Mouse (Mus musculus) limb, embryonic 10.5 days (tissue): ENCODE results near the gene Grik2. TPM values are rescaled to one million over a fixed set of nuclear protein-coding genes. Genes with fewer than 3 reads are reported as not detected.
"Not testable (repeated sequence)": the region's sequence is repeated elsewhere in the genome, so short reads cannot be mapped to it uniquely, and the experiment has no call there.

Experiments used
- DNase-seq: peaks from one replicate; pipeline ENCODE4 v3.0.0-alpha.2; 2017; ENCODE audit warnings: low spot score
- H3K27ac ChIP-seq: fragments of 300-500 bp; sonication (generic); 2 replicates; pipeline ENCODE4 v1.5.1; 2016; ENCODE audit warnings: mild to moderate bottlenecking
- H3K27me3 ChIP-seq: fragments of 300-500 bp; sonication (generic); 2 replicates; pipeline ENCODE4 v1.6.1; 2016; ENCODE audit warnings: low read depth, mild to moderate bottlenecking; ENCODE audit not compliant: poor library complexity, severe bottlenecking
- H3K36me3 ChIP-seq: fragments of 300-500 bp; sonication (generic); 2 replicates; pipeline ENCODE4 v1.6.1; 2016; ENCODE audit warnings: mild to moderate bottlenecking, moderate library complexity
- H3K4me1 ChIP-seq: fragments of 300-500 bp; sonication (generic); 2 replicates; pipeline ENCODE4 v1.6.1; 2016
- H3K4me3 ChIP-seq: fragments of 300-500 bp; sonication (generic); 2 replicates; pipeline ENCODE4 v1.5.1; 2016; ENCODE audit warnings: mild to moderate bottlenecking, moderate library complexity
- H3K9me3 ChIP-seq: fragments of 300-500 bp; sonication (generic); replicated peaks from 2 replicates; pipeline ENCODE4 v1.6.1; 2016; ENCODE audit warnings: mild to moderate bottlenecking
- WGBS: fragments of 180-500 bp; shearing (Covaris S2); methylation state at CpG from one replicate; pipeline ENCODE4 v1.1.7; 2016; 5-methylcytosine and 5-hydroxymethylcytosine counted together
- polyA plus RNA-seq: library from polyadenylated mRNA; unstranded; fragments of >200 nt; fragmentation: Nextera tagmentation; extraction: Ambion mirVana; gene quantifications from 2 replicates; pipeline ENCODE4 v1.2.1, GENCODE M21; 2016

The Grik2 gene
- polyA plus RNA-seq, 1 experiment from 2014 or later = 0.95 TPM

DNA sequence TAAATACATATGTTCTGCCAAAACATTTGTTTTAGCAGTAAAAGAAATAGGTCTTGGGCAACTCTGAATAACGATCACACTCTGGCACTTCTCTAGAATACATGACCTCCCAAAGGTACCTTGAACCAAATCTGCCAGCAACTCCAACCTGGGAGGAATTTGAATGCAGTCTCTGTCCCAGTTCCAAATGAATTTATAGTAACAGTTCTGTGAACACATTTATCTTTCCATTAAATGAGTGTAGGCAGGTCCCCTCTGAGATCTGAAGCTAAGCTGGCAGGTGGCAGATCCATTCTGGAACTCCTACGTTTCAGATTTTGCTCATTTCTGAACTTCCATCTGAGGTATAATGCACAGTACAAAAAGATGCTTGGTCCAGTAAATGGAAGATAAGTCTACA lies 352.3 kb downstream of the Grik2 start:
- no peak for DNase-seq
- H3K27ac ChIP-seq = no peak overlapping the region
- no peaks in the 10 kb centered on the region for H3K36me3 ChIP-seq
- no peak overlapping the region for H3K4me3 ChIP-seq
- no peaks in the 10 kb centered on the region for H3K4me1 ChIP-seq
- 94% methylated on average over 2 of the region's 2 CpGs for whole genome bisulfite sequencing
- no peaks in the 10 kb centered on the region for H3K9me3 ChIP-seq
- no peaks in the 10 kb centered on the region for H3K27me3 ChIP-seq

DNA sequence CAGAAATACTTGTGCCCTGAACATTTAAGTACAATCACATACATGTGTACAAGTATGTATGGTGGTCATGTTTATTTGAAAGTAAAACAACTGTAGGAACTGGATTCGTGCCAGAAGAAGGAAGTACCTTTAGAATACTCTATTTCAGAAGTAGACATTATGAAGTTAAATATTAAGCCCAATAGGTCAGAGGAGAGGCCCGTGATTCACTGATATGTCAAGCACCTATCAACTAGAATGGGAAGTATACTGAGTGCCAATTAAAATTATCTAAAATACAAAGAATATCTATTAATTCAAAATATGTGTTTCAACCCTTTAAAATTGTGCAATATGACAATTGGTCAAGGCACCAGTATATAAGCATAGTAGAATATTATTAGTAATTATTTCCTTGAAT lies 355.7 kb downstream of the Grik2 start:
- Histone ChIP-seq H3K27me3 (no peaks in the 10 kb centered on the region), H3K36me3 (no peaks in the 10 kb centered on the region), H3K4me1 (no peaks in the 10 kb centered on the region), H3K27ac (no peak overlapping the region), H3K9me3 (no peaks in the 10 kb centered on the region), H3K4me3 (no peak overlapping the region)
- 89% methylated on average over 2 of the region's 2 CpGs for WGBS
- DNase-seq = no peak

DNA sequence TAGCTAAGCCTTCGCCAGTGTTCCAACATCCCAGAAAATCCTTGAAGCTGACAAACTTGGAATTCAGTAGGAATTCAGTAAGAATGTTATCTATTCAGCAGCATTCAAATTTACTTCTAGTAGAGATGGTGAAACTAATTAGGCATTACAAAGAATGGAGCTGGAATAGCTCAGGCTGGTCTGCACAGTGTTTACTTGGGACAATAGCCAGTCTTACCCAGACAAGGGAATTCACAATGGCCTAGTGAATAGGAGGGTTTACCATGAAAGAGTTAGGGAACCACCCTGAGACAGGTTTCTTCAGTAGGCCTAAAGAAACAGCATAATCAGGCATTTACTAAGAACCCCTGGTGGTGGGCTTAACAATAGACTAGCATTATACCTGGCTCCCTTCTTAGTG lies 371.4 kb downstream of the Grik2 start:
- H3K4me1 ChIP-seq, H3K27me3 ChIP-seq, H3K9me3 ChIP-seq, H3K36me3 ChIP-seq, H3K27ac ChIP-seq, H3K4me3 ChIP-seq, DNase-seq: not testable (repeated sequence)
- 94% methylated on average over 1 of the region's 1 CpGs for WGBS

DNA sequence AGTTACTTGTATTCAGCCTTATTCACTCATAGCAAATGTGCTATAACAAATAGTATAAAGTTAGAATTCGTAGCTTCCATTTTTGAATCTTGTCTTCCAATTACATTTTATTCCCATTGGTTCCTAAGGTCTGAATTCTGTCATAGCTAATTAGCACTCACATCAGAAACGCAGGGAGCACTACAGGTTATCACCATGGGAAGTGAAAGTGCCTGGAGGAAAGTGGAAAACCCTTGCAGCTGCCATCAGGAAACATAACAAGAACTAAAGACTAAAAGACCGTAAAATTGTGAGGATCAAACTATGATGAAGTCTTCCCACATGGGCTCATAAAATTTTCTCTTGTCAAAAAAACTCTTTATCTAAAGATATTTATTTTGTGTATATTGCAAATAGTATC lies 405.6 kb downstream of the Grik2 start:
- Histone ChIP-seq H3K4me1 (no peaks in the 10 kb centered on the region), H3K36me3 (no peaks in the 10 kb centered on the region), H3K4me3 (no peak overlapping the region), H3K27ac (no peak overlapping the region), H3K9me3 (no peaks in the 10 kb centered on the region), H3K27me3 (no peaks in the 10 kb centered on the region)
- DNase-seq = no peak
- WGBS = 77% methylated on average over 3 of the region's 3 CpGs

DNA sequence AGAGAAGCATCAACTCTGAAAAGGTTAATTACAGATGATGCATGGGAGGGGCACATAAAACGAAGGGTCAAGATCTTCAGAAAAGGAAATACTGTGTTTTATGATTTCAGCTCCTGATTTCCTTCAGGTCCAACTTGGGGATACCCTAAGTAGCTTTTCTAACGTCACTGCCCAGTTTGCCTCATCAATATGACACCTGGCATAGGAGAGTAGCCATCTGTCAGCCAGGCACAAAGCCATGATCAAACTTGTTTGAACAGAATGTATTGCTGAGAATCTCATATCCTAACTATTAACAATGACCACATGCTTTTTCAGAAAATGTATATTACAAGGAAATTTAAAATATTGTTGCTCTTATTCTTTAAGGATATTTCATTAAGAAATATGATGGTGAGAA lies 406.7 kb downstream of the Grik2 start:
- DNase-seq = no peak
- Histone ChIP-seq H3K36me3 (no peaks in the 10 kb centered on the region), H3K27ac (no peak overlapping the region), H3K27me3 (no peaks in the 10 kb centered on the region), H3K9me3 (no peaks in the 10 kb centered on the region), H3K4me1 (no peaks in the 10 kb centered on the region), H3K4me3 (no peak overlapping the region)
- 69% methylated on average over 2 of the region's 2 CpGs for WGBS

DNA sequence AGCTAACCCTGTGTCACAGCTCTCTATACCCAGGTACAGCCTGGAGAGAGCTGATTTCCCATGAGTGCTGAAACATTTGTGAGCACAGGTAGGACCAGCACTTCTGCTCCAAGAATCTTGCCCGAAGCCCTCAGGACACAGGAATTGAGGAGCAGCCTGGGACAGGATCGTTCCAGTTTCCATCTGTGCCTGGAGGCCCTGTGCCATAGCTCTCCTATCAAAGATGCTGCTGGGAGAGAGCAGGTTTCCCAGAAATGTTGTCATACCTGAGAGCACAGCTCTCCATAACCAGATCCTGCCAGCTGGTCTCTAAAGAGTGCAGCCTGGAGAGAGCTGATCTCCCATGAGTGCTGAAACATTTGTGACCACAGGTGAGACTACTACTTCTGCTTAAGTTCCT lies 420.0 kb downstream of the Grik2 start:
- H3K4me1 ChIP-seq = no peaks in the 10 kb centered on the region
- no peaks in the 10 kb centered on the region for H3K9me3 ChIP-seq
- no peaks in the 10 kb centered on the region for H3K27me3 ChIP-seq
- no peak overlapping the region for H3K4me3 ChIP-seq
- WGBS = 93% methylated on average over 2 of the region's 2 CpGs
- no peak overlapping the region for H3K27ac ChIP-seq
- H3K36me3 ChIP-seq = no peaks in the 10 kb centered on the region
- no peak for DNase-seq

DNA sequence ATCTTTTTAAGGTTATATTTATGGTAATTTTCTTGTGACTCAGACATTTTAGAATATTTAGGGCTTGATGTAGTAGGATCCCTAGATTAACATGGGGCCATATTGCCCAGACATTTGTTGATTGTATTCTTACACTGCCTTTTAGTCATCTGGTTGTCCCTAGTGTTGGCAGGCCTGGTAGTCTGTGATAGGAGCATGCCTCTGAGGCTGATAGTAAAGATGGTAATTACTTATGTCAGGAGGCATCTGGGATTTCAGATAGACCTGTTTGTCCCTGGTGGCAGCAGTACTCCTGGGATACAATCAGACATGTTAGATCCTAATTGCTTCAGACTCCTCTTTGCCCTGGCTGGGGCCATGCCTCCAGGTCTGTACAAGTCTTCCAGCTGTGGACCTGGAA lies 423.3 kb downstream of the Grik2 start:
- no peak for DNase-seq
- H3K4me3 ChIP-seq = no peak overlapping the region
- no peaks in the 10 kb centered on the region for H3K27me3 ChIP-seq
- H3K36me3 ChIP-seq = no peaks in the 10 kb centered on the region
- H3K27ac ChIP-seq = no peak overlapping the region
- H3K9me3 ChIP-seq = no peaks in the 10 kb centered on the region
- H3K4me1 ChIP-seq = no peaks in the 10 kb centered on the region

DNA sequence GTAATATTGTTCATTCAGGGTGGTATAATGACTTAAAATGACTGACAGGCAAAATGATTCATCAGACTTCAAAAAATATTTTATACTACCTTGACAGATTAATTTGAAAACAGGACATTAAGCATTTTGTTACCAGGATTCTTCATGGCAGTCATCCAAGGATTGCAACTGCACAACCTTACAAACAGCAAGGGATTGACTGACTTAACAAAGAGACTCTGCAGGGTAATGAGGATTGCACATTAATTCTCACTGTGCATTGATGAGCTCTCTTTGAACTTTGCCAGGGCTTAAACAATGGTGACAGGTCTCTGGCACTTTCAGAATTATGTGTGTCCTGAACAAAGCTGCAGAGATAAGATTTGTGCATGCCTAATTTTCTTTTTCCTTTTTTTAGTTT lies 466.2 kb downstream of the Grik2 start:
- no peak for DNase-seq
- H3K9me3 ChIP-seq = no peaks in the 10 kb centered on the region
- no peaks in the 10 kb centered on the region for H3K36me3 ChIP-seq
- H3K4me1 ChIP-seq = no peaks in the 10 kb centered on the region
- no peak overlapping the region for H3K27ac ChIP-seq
- H3K4me3 ChIP-seq = no peak overlapping the region
- no peaks in the 10 kb centered on the region for H3K27me3 ChIP-seq

DNA sequence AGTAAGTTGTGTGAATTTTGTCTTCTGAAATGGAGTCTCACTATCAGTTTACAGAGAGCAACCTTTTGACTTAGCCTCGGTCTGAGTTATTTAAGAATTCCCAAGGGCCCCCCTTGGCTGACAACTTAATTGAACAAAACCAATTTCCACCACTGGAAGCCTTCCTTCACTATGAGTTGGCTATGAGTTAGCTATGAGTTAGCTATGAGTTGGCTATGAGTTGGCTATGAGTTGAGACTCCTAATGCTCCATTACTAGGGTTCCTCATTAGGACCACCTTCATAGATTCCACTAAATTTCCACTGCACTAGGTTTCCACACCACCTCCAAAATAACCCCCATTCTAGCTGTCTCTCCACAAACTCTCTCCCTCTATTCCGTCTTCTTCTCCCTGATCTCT lies 468.7 kb downstream of the Grik2 start:
- Histone ChIP-seq H3K27me3 (no peaks in the 10 kb centered on the region), H3K9me3 (no peaks in the 10 kb centered on the region), H3K4me3 (no peak overlapping the region), H3K4me1 (no peaks in the 10 kb centered on the region), H3K27ac (no peak overlapping the region), H3K36me3 (no peaks in the 10 kb centered on the region)
- 85% methylated on average over 2 of the region's 2 CpGs for WGBS
- DNase-seq = no peak

DNA sequence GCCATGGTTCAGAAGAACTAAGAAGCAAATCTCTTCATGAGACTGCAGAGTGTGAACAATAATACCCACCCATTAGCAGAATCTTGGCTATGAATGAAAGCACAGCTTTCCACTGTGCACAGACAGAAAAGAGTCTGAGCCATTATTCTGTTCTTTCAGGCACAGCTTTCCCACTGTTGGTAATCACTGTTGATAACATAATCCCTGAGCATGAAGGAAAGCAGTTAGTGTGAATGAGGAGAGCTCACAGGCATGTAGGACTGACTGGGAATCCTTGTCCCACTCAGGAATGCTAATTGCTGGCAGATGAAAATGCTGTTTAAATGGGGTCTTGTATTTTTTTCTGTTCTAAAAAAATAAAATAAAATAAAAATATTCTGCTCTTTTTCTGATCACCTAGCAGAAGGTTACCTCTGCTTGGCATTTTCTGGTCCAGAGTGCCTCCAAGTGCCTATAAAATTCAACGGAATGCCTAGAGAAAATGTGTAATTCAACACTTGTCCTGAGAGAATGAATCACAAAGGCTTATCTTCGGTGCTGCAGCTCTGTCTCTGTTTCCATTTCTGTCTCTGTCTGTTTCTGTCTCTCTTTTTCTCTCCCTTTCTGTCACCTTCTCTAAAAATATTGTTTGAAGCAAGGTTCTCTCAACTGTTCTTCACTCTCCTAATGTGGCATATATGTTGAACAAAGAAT lies 532.2 kb downstream of the Grik2 start:
- 42% methylated on average over 2 of the region's 2 CpGs for WGBS
- H3K9me3 ChIP-seq = no peaks in the 10 kb centered on the region
- H3K4me3 ChIP-seq = no peak overlapping the region
- H3K4me1 ChIP-seq = no peaks in the 10 kb centered on the region
- DNase-seq = no peak
- H3K27ac ChIP-seq = no peak overlapping the region
- H3K36me3 ChIP-seq = no peaks in the 10 kb centered on the region
- H3K27me3 ChIP-seq = no peaks in the 10 kb centered on the region

DNA sequence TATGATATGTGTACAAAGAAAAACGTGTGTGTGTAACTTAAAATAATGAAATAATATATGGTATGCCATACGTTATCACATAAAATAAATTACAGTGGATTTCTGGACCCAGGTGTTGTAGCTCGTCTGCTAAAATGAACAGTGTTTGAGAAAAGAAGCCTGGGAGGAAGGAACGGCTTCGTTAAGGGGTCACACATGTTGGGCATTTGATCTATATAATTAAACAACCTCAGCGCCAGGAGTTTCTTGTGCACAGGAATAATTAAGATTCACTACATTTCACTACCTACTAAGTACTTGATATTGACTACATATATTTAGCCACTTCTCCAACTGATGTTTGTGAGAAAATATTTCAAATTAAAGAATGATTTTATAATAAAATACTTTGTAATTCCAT lies 551.2 kb downstream of the Grik2 start:
- not testable (repeated sequence) for H3K9me3 ChIP-seq, H3K27ac ChIP-seq, DNase-seq, H3K4me3 ChIP-seq, H3K4me1 ChIP-seq, H3K36me3 ChIP-seq, H3K27me3 ChIP-seq
- 70% methylated on average over 6 of the region's 6 CpGs for WGBS

DNA sequence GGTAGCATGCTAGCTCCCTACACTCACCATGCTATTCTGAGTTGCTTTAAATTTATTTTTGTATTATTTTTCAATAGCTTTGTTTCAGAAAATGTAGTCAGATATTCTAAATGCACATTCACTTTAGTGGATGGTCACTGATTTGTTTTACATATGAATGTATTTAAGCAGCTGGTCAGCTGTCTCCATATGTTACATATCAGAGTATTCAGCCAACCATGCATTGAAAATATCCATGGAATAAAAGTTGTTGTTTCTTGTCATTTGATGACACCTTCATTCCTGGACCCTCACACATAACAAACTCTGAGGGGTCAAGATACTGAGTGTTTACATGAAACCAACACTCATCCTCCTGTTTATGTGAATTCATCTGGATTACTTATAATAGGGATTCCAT lies 551.7 kb downstream of the Grik2 start:
- not testable (repeated sequence) for H3K9me3 ChIP-seq, H3K4me1 ChIP-seq, H3K27ac ChIP-seq, H3K27me3 ChIP-seq, DNase-seq, H3K36me3 ChIP-seq, H3K4me3 ChIP-seq

DNA sequence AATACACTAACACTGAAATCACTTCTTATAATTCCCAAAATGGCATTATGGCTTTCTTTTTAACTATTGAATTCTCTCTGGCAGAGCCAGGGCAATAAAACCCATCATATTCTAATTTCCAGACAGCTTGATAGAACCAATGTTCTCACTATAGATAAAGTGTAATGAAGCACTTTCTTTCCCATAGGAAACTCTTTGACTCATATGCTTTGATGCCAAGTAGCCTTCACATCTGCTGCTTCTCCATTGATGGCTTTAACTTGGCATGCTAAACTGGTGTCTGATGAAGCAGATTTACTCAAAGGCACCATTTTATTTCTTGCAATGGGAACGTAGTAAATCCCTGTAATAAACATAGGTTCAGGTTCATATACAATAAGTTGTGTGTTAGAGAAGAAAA lies 568.5 kb downstream of the Grik2 start:
- WGBS = 70% methylated on average over 1 of the region's 1 CpGs
- Histone ChIP-seq H3K36me3 (no peaks in the 10 kb centered on the region), H3K27ac (no peak overlapping the region), H3K27me3 (no peaks in the 10 kb centered on the region), H3K9me3 (no peaks in the 10 kb centered on the region), H3K4me1 (no peaks in the 10 kb centered on the region), H3K4me3 (no peak overlapping the region)
- no peak for DNase-seq

DNA sequence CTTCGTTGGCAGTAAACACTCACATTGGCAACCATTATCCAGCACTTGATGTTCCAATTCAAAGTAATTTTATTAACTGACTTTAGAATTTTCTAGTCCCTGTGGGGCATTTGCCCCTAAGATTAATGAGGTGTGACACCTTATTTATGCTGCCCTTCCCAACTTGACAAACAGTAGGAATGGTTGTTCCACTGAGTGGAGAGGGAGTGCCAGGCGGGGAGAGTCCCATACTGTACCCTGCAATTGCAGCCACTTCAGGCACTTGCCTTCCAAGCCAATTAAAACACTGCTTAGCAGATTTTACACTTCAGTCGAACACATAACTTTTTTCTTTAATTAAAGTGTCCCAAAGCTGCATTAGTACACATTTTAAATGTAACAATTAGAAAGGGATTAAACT lies 568.9 kb downstream of the Grik2 start:
- H3K36me3 ChIP-seq = no peaks in the 10 kb centered on the region
- DNase-seq = no peak
- no peaks in the 10 kb centered on the region for H3K4me1 ChIP-seq
- H3K4me3 ChIP-seq = no peak overlapping the region
- H3K9me3 ChIP-seq = no peaks in the 10 kb centered on the region
- H3K27me3 ChIP-seq = no peaks in the 10 kb centered on the region
- 54% methylated on average over 3 of the region's 3 CpGs for WGBS
- no peak overlapping the region for H3K27ac ChIP-seq
